Mouse (Mus musculus) cerebellum, adult 2 months (tissue): Measurements from ENCODE around the gene Vmn1r152. TPM values are rescaled to one million over a fixed set of nuclear protein-coding genes. Genes with fewer than 3 reads are reported as not detected.
"Not testable (repeated sequence)": the region's sequence is repeated elsewhere in the genome, so short reads cannot be mapped to it uniquely, and the experiment has no call there.

Experiments used
- DNase-seq, 2 experiments: peaks; one replicate each; pipeline ENCODE4 v3.0.0; 2021
- H3K27ac ChIP-seq: fragments of 200-500 bp; 2 replicates; pipeline ENCODE4 v1.5.1; 2012; ENCODE audit warnings: low read length, control low read depth, inconsistent platforms; ENCODE audit not compliant: insufficient read depth
- H3K27me3 ChIP-seq: fragments of 200-500 bp; 2 replicates; pipeline ENCODE4 v1.6.1; 2012; ENCODE audit warnings: inconsistent platforms, mild to moderate bottlenecking, low read length, moderate library complexity; ENCODE audit not compliant: control insufficient read depth, insufficient read depth
- H3K4me1 ChIP-seq: fragments of 200-500 bp; 2 replicates; pipeline ENCODE4 v1.6.1; 2011; ENCODE audit warnings: low read length; ENCODE audit not compliant: control insufficient read depth, insufficient read depth
- H3K4me3 ChIP-seq: fragments of 200-500 bp; replicated peaks from 2 replicates; pipeline ENCODE3; 2011; ENCODE audit warnings: mild to moderate bottlenecking, low read depth, low read length, control low read depth; ENCODE audit not compliant: insufficient read depth
- WGBS: fragments of 180-500 bp; shearing (Covaris S2); methylation state at CpG from one replicate; pipeline ENCODE4 v1.1.7; 2018; 5-methylcytosine and 5-hydroxymethylcytosine counted together
- polyA plus RNA-seq: library from polyadenylated mRNA; depleted of rRNA; stranded (reverse); fragments of >200 nt; gene quantifications from 2 replicates; pipeline ENCODE4 v1.2.3, GENCODE M21; 2012; rRNA removed

Gene Vmn1r152
- polyA plus RNA-seq = not detected in 2 replicates

DNA sequence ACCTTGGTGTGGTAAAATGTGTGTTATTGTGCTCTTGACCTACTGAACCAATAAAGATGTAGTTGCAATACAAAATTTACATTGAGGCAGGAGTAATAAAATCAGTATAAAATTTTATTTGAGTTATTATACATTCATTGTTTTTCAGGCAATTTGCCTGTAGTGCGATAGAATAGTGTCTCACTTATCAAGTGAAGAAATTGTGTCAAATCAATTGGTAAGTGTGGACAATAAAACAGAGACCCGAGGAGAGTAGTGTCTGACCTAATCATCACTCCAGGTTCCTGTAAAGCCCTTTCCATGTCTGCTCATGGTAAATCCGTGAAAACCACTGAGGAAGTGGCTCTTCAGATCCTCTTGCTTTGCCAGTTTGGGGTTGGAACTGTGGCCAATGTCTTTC, at the start of gene Vmn1r152:
Vmn1r152 (plus strand) TSS at position 301 of the 400 bp plus-strand sequence.
- not testable (repeated sequence) for DNase-seq, H3K27ac ChIP-seq, H3K27me3 ChIP-seq, H3K4me1 ChIP-seq, H3K4me3 ChIP-seq
- no CpG with 5 or more reads among the region's 3 CpGs for WGBS

GRCm38 (mm10) chr7:22499578-22499977, 23.2 kb upstream of the Vmn1r152 start, which contains the start of gene Vmn1r151:
Vmn1r151 (minus strand) TSS chr7:22499678.
- not testable (repeated sequence) for H3K4me3 ChIP-seq, H3K4me1 ChIP-seq, H3K27me3 ChIP-seq, DNase-seq, H3K27ac ChIP-seq
- WGBS = 7% methylated on average over 2 of the region's 3 CpGs

GRCm38 (mm10) chr7:22534787-22535186, 12.0 kb downstream of the Vmn1r152 start, which contains the start of gene Gm8677:
Gm8677 (minus strand) TSS chr7:22534887.
- no CpG with 5 or more reads among the region's 1 CpGs for WGBS
- not testable (repeated sequence) for H3K27ac ChIP-seq, DNase-seq, H3K4me3 ChIP-seq, H3K4me1 ChIP-seq, H3K27me3 ChIP-seq

GRCm38 (mm10) chr7:22565243-22565642, 42.5 kb downstream of the Vmn1r152 start, which contains the start of gene Gm4201:
Gm4201 (minus strand) TSS chr7:22565343.
- DNase-seq, H3K4me3 ChIP-seq, H3K27ac ChIP-seq, H3K27me3 ChIP-seq, H3K4me1 ChIP-seq: not testable (repeated sequence)
- WGBS = no CpG with 5 or more reads among the region's 3 CpGs

Other genes starting within 250 kb of the Vmn1r152 start
- gene Gm4187, start 193.2 kb upstream of the Vmn1r152 start, polyA plus RNA-seq = not detected in 2 replicates
- not detected in 2 replicates for gene Gm8660, start 151.9 kb upstream of the Vmn1r152 start, polyA plus RNA-seq
- not detected in 2 replicates for gene Vmn1r148, start 109.4 kb upstream of the Vmn1r152 start, polyA plus RNA-seq
- not detected in 2 replicates for gene Vmn1r149, start 84.7 kb upstream of the Vmn1r152 start, polyA plus RNA-seq
- not detected in 2 replicates for gene Gm10665, start 58.9 kb upstream of the Vmn1r152 start, polyA plus RNA-seq
- not detected in 2 replicates for gene Vmn1r151, start 23.3 kb upstream of the Vmn1r152 start, polyA plus RNA-seq
- not detected in 2 replicates for gene Gm8677, start 11.9 kb downstream of the Vmn1r152 start, polyA plus RNA-seq
- not detected in 2 replicates for gene Gm4201, start 42.4 kb downstream of the Vmn1r152 start, polyA plus RNA-seq
- gene Gm4565, start 65.2 kb downstream of the Vmn1r152 start, polyA plus RNA-seq = not detected in 2 replicates
- not detected in 2 replicates for gene Vmn1r155, start 135.1 kb downstream of the Vmn1r152 start, polyA plus RNA-seq
- gene Gm8693, start 169.3 kb downstream of the Vmn1r152 start, polyA plus RNA-seq = not detected in 2 replicates
- not detected in 2 replicates for gene Gm4567, start 196.7 kb downstream of the Vmn1r152 start, polyA plus RNA-seq
- not detected in 2 replicates for gene Vmn1r157, start 238.7 kb downstream of the Vmn1r152 start, polyA plus RNA-seq